Mouse (Mus musculus): ENCODE measurements around the gene Plaa.
A peak's percentile ranks its signal among the peaks of the same experiment; 100 is the strongest.
"Not testable (repeated sequence)": the region's sequence is repeated elsewhere in the genome, so short reads cannot be mapped to it uniquely, and the experiment has no call there.

Plaa gene

DNA sequence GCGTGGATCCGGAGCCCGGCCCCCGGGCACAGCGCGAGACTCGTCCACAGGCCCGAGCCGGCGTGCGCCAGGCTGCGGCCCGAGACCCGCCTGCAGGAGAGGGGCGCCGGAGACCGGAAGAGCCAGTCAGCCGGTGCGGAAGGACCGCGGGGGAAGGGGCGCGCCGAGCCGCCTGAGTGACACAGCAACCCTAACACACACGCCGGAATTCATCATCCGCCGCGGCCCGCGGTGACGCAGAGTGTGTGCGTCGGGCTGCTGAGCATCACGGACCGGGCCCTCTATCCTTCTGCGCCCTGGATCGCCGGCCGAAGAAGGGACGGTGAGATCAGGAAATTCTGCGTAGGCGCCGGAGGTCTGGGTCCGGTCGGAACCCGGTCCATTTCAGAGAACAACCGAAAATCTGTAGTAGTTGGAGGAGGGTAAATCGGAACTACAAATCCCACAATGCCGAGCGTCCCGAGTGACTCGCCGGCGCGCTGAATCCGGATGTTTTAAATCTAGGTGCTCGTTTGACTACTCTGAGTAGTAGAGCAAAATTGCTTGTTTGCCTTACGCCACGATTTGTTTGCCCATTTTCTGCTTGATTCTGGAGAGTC is at the start of gene Plaa:
TSS of gene Plaa (minus strand) at position 214 of the 599 bp plus-strand sequence.
- DNase-seq (ENCODE audit: low read depth, low spot score): peak; percentile 76

DNA sequence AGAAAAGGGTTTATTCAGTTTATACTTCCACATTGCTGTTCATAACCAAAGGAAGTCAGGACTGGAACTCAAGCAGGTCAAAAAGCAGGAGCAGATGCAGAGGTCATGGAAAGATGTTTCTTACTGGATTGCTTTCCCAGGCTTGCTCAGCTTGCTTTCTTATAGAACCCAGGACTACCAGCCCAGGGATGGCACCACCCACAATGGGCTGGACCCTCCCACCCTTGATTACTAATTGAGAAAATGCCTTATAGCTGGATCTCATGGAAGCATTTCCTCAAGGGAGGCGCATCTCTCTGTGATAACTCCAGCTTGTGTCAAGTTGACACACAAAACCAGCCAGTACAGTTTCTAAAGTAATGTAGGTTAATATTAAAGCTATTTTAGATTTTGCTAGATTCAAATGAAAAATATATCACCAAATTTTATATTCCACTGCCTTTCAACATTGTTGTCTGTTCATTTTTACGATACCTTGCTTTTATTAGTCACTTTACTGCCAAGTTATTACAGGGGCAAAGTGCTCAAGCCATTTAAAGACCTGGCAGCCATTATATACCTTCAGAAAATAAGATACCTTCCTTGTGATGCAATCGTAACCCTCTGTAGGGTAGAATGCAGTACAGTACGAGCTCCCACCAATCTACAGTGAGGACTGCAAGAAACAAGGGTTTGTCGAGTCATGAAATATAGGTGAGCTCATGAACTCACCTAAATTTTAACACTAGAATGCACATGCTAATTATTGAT is 47.6 kb upstream of the Plaa start:
- not testable (repeated sequence) for DNase-seq (ENCODE audit: low read depth, low spot score)

- no peak for DNase-seq (ENCODE audit: low read depth, low spot score)
Measured at GRCm38 (mm10) chr4:94649920-94650319, 46.9 kb upstream of the Plaa start, which contains the start of gene Lrrc19. Gene Lrrc19, minus strand, starts transcription at chr4:94650144.

DNA sequence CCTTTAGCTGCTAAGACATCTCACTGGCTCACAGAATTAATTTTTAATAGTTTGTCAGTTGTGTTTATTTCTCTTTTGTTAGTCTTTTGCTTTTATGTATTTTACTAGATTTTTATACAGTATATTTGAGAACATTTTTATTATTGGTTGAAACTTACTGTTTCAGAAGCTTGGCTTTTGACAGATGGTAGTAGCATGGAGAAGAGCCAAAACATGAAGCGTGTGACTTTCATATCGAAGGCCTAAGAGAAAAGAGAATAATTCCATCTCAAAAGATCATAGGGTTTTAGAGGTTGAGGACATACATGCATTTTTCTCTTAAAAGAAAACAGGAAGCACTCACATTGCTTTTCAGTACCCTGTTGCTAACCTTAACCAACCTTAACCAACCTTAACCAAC is 40.1 kb upstream of the Plaa start:
- DNase-seq (ENCODE audit: low read depth, low spot score): no peak

- DNase-seq (ENCODE audit: low read depth, low spot score): no peak
Measured at GRCm38 (mm10) chr4:94620077-94620476, 17.0 kb upstream of the Plaa start.

DNA sequence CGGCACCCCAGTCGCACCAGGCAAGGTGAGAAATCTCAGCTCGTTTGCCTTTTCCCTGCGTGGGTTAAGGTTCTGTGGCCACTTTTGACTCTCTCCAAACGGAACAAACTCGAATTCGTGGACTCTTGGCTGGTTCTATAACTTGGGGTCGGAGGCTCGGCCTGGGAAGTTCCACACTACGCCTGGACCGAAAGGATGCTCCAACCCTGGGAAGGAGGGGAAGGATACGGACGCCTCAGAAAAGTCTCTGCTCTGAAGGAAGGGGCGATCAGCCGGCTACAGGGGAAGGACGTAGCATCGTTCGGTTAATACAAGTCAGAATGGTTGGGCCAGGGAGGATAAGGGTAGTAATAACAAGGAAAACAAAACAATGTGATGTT is 11.6 kb upstream of the Plaa start:
- no peak for DNase-seq (ENCODE audit: low read depth, low spot score)

DNA sequence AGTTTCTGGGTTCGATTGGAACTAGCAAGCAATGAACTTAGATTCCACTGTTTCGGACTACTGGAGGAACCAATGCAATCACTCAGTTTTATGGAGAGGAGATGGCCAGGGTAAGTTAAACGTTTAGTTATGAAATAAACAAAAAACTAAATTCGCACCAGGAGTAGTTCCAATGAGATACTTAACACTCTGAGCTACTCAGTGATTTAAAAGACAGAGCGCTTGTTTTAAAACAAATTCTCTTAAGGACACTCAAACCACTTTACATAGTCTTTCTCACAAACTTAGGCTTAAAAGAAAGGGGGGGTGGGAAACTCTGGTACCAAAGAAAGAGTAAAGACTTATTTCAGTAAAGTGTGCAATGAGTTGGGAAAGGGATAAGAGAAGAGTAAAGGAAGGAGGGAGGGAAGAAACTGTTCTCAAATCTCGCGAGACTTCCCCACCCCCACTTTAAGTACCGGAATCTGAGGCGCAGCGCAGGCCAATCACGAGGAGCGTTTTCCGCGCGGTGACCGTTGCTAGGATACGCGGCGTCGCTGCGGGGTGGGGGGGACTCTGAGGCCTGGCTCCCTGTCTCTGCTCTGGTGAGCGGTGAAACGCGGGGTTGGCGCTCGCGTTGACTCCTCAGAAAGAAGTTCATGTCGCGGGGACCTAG is 11.1 kb upstream of the Plaa start, which contains the start of gene Ift74:
TSS of gene Ift74 (plus strand) at position 520 of the 655 bp plus-strand sequence.
- peak; percentile 96 for DNase-seq (ENCODE audit: low read depth, low spot score)

DNA sequence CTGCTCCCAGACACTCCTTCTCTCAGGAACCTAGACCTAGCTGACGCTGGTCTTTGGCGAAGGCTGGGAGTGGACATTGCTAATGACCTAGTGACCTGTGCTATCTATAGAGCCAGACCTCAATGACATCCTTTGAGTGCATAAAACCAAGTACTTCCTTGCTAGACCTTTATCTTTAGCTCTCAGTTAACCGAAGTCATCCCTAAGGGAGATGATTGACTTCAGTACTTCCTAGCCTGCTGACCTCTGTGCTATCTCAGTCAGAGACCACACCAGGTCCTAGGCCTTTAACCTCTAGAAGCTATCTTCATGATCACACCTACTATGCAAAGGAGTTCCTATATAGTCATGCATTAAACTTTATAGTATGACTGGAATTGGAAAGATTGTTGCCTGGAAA is 7.3 kb upstream of the Plaa start:
- DNase-seq (ENCODE audit: low read depth, low spot score): no peak

GRCm38 (mm10) chr4:94605591-94605990 is 2.5 kb upstream of the Plaa start:
- DNase-seq (ENCODE audit: low read depth, low spot score): no peak

DNA sequence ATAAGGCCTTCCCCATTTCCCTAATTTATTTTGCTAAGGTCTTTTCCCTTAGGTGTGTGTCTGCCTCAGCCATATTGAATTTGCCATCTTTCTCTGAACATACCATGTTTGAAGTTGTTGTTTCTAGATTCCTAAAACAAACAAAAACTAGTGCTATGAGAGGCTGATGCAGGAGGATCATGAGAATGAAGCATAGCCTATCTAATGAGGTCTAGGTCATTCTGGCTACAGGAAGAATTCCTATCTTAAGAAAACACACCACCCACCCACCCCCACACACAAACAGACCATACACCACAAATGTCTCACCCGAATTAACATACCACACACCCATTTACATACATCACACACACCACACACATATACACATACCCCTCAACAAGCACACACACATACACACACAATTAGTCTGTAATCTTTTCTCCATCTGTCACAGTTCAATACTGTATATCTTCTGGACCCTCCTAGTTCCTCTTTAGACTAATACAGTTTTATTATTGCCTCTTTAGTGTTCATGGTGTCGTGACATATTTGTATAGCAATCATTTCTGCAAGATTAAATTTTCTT is 1.5 kb upstream of the Plaa start:
- no peak for DNase-seq (ENCODE audit: low read depth, low spot score)

- no peak for DNase-seq (ENCODE audit: low read depth, low spot score)
Measured at GRCm38 (mm10) chr4:94602496-94603030, 481 bp downstream of the Plaa start.

GRCm38 (mm10) chr4:94601395-94601794 is 1.6 kb downstream of the Plaa start:
- no peak for DNase-seq (ENCODE audit: low read depth, low spot score)

- DNase-seq (ENCODE audit: low read depth, low spot score): no peak
Measured at GRCm38 (mm10) chr4:94592709-94593108, 10.3 kb downstream of the Plaa start.

- DNase-seq (ENCODE audit: low read depth, low spot score): no peak
Measured at GRCm38 (mm10) chr4:94591765-94592381, 11.2 kb downstream of the Plaa start.

GRCm38 (mm10) chr4:94572677-94573076 is 30.4 kb downstream of the Plaa start:
- no peak for DNase-seq (ENCODE audit: low read depth, low spot score)

GRCm38 (mm10) chr4:94564297-94564696 is 38.7 kb downstream of the Plaa start:
- DNase-seq (ENCODE audit: low read depth, low spot score): no peak

- DNase-seq (ENCODE audit: low read depth, low spot score): no peak
Measured at GRCm38 (mm10) chr4:94561954-94562648, 40.9 kb downstream of the Plaa start.

DNA sequence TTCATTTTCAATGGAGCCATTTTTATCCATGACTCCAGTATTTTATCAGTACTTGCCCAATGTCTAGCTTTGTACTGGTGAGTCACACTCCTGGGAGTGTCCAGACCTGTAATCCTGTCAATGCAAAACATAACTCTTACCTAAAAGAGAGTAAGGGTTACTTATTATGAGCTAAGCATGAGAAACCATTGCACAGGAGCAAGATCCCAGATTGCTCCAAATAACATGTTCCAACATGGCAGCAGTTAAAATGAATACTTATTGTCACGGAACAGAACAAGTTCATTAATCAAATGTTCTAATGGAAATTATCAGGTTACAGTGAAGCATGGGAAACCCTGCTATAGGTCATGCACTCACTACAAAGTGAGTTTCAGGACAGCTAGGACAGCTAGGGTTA is 42.7 kb downstream of the Plaa start:
- no peak for DNase-seq (ENCODE audit: low read depth, low spot score)

GRCm38 (mm10) chr4:94559266-94559665 is 43.8 kb downstream of the Plaa start:
- no peak for DNase-seq (ENCODE audit: low read depth, low spot score)

GRCm38 (mm10) chr4:94557145-94557544 is 45.9 kb downstream of the Plaa start:
- DNase-seq (ENCODE audit: low read depth, low spot score): no peak

Data from retina, adult 2 months (tissue).